Mouse (Mus musculus): ENCODE data around the gene Aldh3b1. TPM values are rescaled to one million over a fixed set of nuclear protein-coding genes. Genes with fewer than 3 reads are reported as not detected.

Aldh3b1 gene
- total RNA-seq, 2 experiments from 2014 or later, result 1.5 to 1.6 TPM

DNA sequence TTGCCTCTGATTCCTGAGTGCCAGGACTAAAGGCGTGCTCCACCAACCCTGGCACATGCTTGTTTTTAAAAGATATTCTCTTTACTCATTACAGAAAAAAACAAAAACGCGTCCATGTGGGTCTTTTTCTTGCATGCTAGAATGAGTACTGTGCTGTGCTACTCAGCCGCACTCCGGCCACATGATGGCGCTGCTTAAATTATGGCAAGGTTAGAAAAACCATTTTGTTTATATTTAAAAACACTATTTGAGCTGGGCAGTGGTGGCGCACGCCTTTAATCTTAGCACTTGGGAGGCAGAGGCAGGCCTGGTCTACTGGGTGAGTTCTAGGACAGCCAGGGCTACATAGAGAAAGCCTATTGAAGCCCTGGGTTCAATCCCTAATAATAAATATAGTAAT is 39.4 kb downstream of the Aldh3b1 start:
- DNase-seq, result no peak
- intact Hi-C loops (cut with DNase I), result no loop called here

- no peak for DNase-seq
- intact Hi-C loops (cut with DNase I), result no loop called here
Measured at GRCm38 (mm10) chr19:3889096-3889495, 40.5 kb downstream of the Aldh3b1 start.

- intact Hi-C loops (cut with DNase I), result no loop called here
- DNase-seq, result no peak
Measured at GRCm38 (mm10) chr19:3884325-3884990, 45.1 kb downstream of the Aldh3b1 start.

GRCm38 (mm10) chr19:3882214-3882613 is 47.4 kb downstream of the Aldh3b1 start:
- intact Hi-C loops (cut with DNase I), result no loop called here
- DNase-seq, result no peak

DNA sequence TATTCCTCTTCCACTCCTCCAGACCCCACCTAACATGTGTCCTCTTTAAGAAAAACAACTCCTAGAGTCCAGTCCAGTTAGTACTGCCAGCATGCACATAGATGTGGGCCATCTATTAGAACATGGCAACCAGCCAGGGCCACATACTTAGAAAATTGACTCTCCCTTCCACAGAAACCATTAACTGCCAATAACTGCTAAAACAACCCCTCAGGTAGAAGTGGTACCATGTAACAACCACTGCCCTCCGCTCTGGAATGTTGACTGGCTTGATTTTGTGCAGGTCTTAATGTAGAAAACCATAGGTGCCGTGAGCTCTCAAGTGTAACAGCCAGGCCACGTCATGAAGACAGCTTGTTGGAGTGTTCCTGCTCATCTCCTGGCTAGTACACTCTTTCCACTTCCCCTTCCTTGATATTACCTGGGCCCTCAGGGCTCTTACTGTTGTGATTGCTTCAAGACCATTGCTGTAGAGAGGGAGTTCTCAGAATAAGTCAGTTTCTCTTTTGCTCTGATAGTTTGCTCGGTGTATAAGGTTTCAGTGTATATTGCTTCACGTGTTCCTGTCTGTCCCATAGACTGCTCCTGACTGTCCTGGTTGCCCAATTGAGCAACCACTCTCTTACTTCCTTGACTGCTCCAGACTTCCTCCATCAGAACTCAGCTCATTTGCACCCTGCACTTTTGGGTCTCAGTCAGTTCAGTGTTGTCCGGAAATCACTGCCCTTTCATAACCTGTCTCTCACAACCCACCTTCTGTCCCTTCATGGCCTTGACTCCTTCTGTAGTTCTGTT is 49.4 kb downstream of the Aldh3b1 start:
- intact Hi-C loops (cut with DNase I), result no loop called here
- DNase-seq, result no peak

- DNase-seq, result no peak
- intact Hi-C loops (cut with DNase I), result no loop called here
Measured at GRCm38 (mm10) chr19:3875045-3875444, 54.6 kb downstream of the Aldh3b1 start.

DNA sequence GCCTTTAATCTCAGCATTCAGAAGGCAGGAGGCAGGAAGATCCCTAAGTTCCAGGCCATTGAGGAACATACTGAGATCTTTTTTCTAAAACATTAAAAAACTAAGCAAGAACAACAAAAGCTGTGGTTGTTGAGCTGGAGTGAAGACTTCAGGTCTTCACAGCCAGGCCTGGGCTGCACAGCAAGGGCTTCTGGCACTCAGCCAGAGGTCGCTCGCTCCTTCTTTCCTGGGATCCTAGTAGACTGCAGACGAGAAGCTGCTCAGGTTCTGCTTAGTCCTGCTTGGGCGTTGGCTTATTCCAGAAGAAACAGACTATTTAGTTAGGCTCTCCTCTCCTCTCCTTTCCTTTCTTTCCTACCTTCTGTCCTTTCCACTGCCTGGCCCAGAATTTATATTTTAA is 57.2 kb downstream of the Aldh3b1 start:
- peak in 1 of 2 experiments; percentile 28 for DNase-seq
- intact Hi-C loops (cut with DNase I), result no loop called here

DNA sequence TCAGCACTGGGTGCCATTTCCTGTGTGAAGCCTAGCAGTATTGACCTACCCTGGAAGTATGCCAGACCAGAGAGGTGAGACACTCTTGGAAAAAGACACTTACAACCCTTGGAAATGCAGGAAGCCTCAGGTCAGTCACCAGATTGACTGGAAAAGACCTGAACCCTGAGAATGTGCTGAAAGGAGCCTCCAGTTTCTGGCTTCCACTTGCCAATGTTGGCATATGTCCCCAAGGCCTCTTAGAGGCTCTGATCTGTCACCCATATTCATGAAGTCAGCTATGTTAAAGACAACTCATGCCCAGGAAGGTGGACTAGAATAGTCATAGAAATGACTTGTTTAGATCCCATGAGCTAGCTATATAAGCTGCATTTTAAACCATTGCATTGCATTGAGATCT is 58.1 kb downstream of the Aldh3b1 start:
- no peak for DNase-seq
- intact Hi-C loops (cut with DNase I), result no loop called here

DNA sequence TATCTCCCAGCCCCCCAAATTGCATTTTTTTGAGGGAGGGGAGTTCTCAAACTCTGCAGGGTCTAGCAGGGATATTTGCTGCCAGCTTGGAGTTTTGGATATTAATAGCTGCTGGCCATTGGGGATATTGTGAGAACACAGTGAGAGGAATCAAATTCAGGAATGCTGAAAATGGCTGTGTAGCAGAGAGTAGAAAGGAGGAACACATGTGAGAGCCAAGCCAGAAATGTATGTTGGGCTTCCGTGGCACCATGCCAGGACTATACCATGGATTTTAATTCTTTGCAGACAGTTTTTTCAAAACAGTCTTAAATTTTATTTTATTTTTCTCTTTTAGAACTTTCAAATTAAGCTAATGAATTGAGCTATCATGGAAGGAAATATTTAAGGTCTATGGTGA is 61.3 kb downstream of the Aldh3b1 start:
- no peak for DNase-seq
- intact Hi-C loops (cut with DNase I), result no loop called here

- intact Hi-C loops (cut with DNase I), result no loop called here
- DNase-seq, result no peak
Measured at GRCm38 (mm10) chr19:3864960-3865359, 64.6 kb downstream of the Aldh3b1 start.

Other genes with a start within 250 kb of the Aldh3b1 start
- 10 to 100 TPM; 51.3 to 60.3 TPM for gene Lrp5, start 243.2 kb downstream of the Aldh3b1 start, total RNA-seq (2021)
- gene 1810055G02Rik, start 221.5 kb downstream of the Aldh3b1 start, total RNA-seq (2021), result 1 to 10 TPM; 7.3 to 7.5 TPM
- gene Kmt5b, start 162.4 kb downstream of the Aldh3b1 start, total RNA-seq (2021), result 10 to 100 TPM; 31.0 to 34.2 TPM
- gene Chka, start 78.0 kb downstream of the Aldh3b1 start, total RNA-seq (2021), result 10 to 100 TPM; 10.5 to 11.5 TPM
- 10 to 100 TPM in 1 of 2 experiments, 1 to 10 TPM in 1; 9.1 to 17.7 TPM for gene Tcirg1, start 22.7 kb downstream of the Aldh3b1 start, total RNA-seq (2021)
- 100 to 1,000 TPM; 508 to 532 TPM for gene Ndufs8, start 17.0 kb downstream of the Aldh3b1 start, total RNA-seq (2021)
- 10 to 100 TPM; 16.9 to 20.6 TPM for gene Unc93b1, start 5.4 kb upstream of the Aldh3b1 start, total RNA-seq (2021)
- gene Aldh3b3, start 28.8 kb upstream of the Aldh3b1 start, total RNA-seq (2021), result under 1 TPM; 0.38 to 0.56 TPM
- under 1 TPM in 1 of 2 experiments, not detected in 1; 0.39 TPM for gene Aldh3b2, start 42.5 kb upstream of the Aldh3b1 start, total RNA-seq (2021)
- gene Acy3, start 56.8 kb upstream of the Aldh3b1 start, total RNA-seq (2021), result 10 to 100 TPM; 22.8 to 24.4 TPM
- gene Tbx10, start 62.9 kb upstream of the Aldh3b1 start, total RNA-seq (2021), result not detected
- 100 to 1,000 TPM; 126 to 140 TPM for gene Nudt8, start 70.8 kb upstream of the Aldh3b1 start, total RNA-seq (2021)
- 1 to 10 TPM; 1.3 to 1.4 TPM for gene Gm49405, start 70.8 kb upstream of the Aldh3b1 start, total RNA-seq (2021)
- 100 to 1,000 TPM; 174 to 196 TPM for gene Doc2g, start 73.5 kb upstream of the Aldh3b1 start, total RNA-seq (2021)
- gene Ndufv1, start 83.0 kb upstream of the Aldh3b1 start, total RNA-seq (2021), result 1,000 to 10,000 TPM; 1,111 to 1,164 TPM
- gene Gstp1, start 108.2 kb upstream of the Aldh3b1 start, total RNA-seq (2021), result 100 to 1,000 TPM; 339 to 350 TPM
- 100 to 1,000 TPM; 120 to 124 TPM for gene Gstp2, start 116.2 kb upstream of the Aldh3b1 start, total RNA-seq (2021)
- gene Gstp3, start 129.8 kb upstream of the Aldh3b1 start, total RNA-seq (2021), result not detected
- not detected for gene Cabp2, start 151.8 kb upstream of the Aldh3b1 start, total RNA-seq (2021)
- 10 to 100 TPM; 35.3 to 39.1 TPM for gene Cdk2ap2, start 167.4 kb upstream of the Aldh3b1 start, total RNA-seq (2021)
- 10 to 100 TPM; 20.7 to 22.9 TPM for gene Pitpnm1, start 170.2 kb upstream of the Aldh3b1 start, total RNA-seq (2021)
- gene Aip, start 196.1 kb upstream of the Aldh3b1 start, total RNA-seq (2021), result 10 to 100 TPM; 56.8 to 64.0 TPM
- not detected for gene Gpr152, start 210.0 kb upstream of the Aldh3b1 start, total RNA-seq (2021)
- under 1 TPM in 1 of 2 experiments, not detected in 1; 0.19 TPM for gene Cabp4, start 214.2 kb upstream of the Aldh3b1 start, total RNA-seq (2021)
- gene Coro1b, start 218.8 kb upstream of the Aldh3b1 start, total RNA-seq (2021), result 10 to 100 TPM; 52.4 to 55.6 TPM
- gene Ptprcap, start 223.8 kb upstream of the Aldh3b1 start, total RNA-seq (2021), result 1 to 10 TPM; 1.1 to 1.3 TPM
- gene Rps6kb2, start 233.5 kb upstream of the Aldh3b1 start, total RNA-seq (2021), result 10 to 100 TPM; 16.4 to 18.8 TPM
- 10 to 100 TPM; 29.4 to 33.7 TPM for gene Carns1, start 245.7 kb upstream of the Aldh3b1 start, total RNA-seq (2021)

Measured in heart, postnatal 36 days (tissue).